Mouse (Mus musculus) midbrain, embryonic 14.5 days (tissue): ENCODE data around the gene Plcd1. TPM values are rescaled to one million over a fixed set of nuclear protein-coding genes. Genes with fewer than 3 reads are reported as not detected.

ENCODE experiments used
- ATAC-seq: fragments of 200-750 bp; cut with Nextera tagmentation; 2 replicates; pipeline ENCODE4 v1.8.0; 2017; ENCODE audit warnings: moderate number of reproducible peaks, moderate library complexity; ENCODE audit not compliant: low FRiP score, low TSS enrichment
- DNase-seq: peaks from one replicate; pipeline ENCODE4 v3.0.0-alpha.2; 2015
- H3K27ac ChIP-seq: fragments of 300-500 bp; sonication (generic); replicated peaks from 2 replicates; pipeline ENCODE4 v1.5.1; 2014; ENCODE audit warnings: mild to moderate bottlenecking, low read depth, low read length, moderate library complexity
- H3K27me3 ChIP-seq: fragments of 300-500 bp; sonication (generic); 2 replicates; pipeline ENCODE4 v1.6.1; 2014; ENCODE audit warnings: low read length, control low read depth, mixed read lengths; ENCODE audit not compliant: control insufficient read depth, insufficient read depth
- H3K36me3 ChIP-seq: fragments of 300-500 bp; sonication (generic); 2 replicates; pipeline ENCODE4 v1.6.1; 2014; ENCODE audit warnings: low read length, control low read depth; ENCODE audit not compliant: control insufficient read depth, insufficient read depth
- H3K4me1 ChIP-seq: fragments of 300-500 bp; sonication (generic); 2 replicates; pipeline ENCODE4 v1.6.1; 2014; ENCODE audit warnings: mild to moderate bottlenecking, antibody characterized with exemption, low read length, control low read depth; ENCODE audit not compliant: control insufficient read depth, insufficient read depth
- H3K4me2 ChIP-seq: fragments of 300-500 bp; sonication (generic); 2 replicates; pipeline ENCODE4 v1.6.1; 2014; ENCODE audit warnings: mild to moderate bottlenecking, low read length, moderate library complexity
- H3K4me3 ChIP-seq: fragments of 300-500 bp; sonication (generic); replicated peaks from 2 replicates; pipeline ENCODE4 v1.5.1; 2014; ENCODE audit warnings: low read depth, low read length
- H3K9ac ChIP-seq: fragments of 300-500 bp; sonication (generic); replicated peaks from 2 replicates; pipeline ENCODE4 v1.6.1; 2014; ENCODE audit warnings: mild to moderate bottlenecking, low read length, moderate library complexity
- H3K9me3 ChIP-seq: fragments of 300-500 bp; sonication (generic); 2 replicates; pipeline ENCODE4 v1.6.1; 2016; ENCODE audit warnings: low read length, control low read depth, mixed read lengths; ENCODE audit not compliant: control insufficient read depth
- WGBS: fragments of 180-500 bp; shearing (Covaris S2); extraction: QIAGEN DNeasy Blood & Tissue Kit; methylation state at CpG from one replicate; pipeline ENCODE4 v1.1.7; 2014; 5-methylcytosine and 5-hydroxymethylcytosine counted together
- polyA plus RNA-seq: library from polyadenylated mRNA; unstranded; fragments of >200 nt; fragmentation: Nextera tagmentation; extraction: Ambion mirVana; gene quantifications from 2 replicates; pipeline ENCODE4 v1.2.1, GENCODE M21; 2014

Plcd1 gene
- polyA plus RNA-seq, 1 experiment from 2014 or later = 17.0 TPM

GRCm38 (mm10) chr9:119051158-119051557, 42.1 kb downstream of the Plcd1 start:
- H3K9ac ChIP-seq = no peak overlapping the region
- DNase-seq (no peak), ATAC-seq (no peak)
- no peak overlapping the region for H3K4me2 ChIP-seq
- no peaks in the 10 kb centered on the region for H3K36me3 ChIP-seq
- no peak overlapping the region for H3K4me3 ChIP-seq
- WGBS = 79% methylated on average over 2 of the region's 2 CpGs
- no peaks in the 10 kb centered on the region; the same call in 1 of the 2 replicates for H3K27me3 ChIP-seq
- H3K4me1 ChIP-seq = no peaks in the 10 kb centered on the region; the same call in 1 of the 2 replicates
- H3K9me3 ChIP-seq = no peaks in the 10 kb centered on the region
- no peak overlapping the region for H3K27ac ChIP-seq

DNA sequence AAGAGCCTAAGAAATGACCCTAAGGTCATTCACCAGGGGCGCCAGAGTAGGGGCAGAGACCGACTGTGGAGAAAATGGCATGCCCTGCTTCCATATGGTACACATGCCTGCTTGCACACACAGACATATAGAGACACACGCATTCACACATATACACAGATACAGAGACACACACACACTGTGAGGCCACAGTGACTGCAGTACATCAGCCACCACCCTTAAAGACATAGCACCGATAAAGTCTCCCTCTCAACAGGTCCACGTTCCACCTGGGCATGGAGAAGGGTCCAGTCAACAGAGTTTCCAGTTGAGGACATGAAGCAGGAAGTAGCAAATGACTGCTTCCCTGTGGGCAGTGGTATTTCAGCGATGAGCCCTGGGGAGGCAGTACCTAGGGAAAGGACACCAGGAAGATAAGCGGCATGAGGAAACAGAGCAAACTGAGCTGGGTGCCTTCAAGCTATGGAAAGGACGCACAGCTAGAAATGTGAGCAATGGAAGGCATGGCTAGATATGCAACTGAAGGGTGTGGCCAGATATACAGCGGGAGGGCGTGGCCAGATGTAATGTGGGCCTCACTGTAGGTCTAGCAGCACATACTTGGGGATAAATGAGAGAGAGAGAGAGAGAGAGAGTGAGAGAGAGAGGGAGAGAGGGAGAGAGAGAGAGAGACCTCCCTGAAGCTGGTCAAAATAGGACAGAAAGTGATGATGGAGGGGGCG, 45.0 kb downstream of the Plcd1 start:
- no peak for ATAC-seq
- H3K27ac ChIP-seq = no peak overlapping the region
- H3K9ac ChIP-seq = no peak overlapping the region
- 80% methylated on average over 11 of the region's 11 CpGs for WGBS
- no peak for DNase-seq
- H3K4me3 ChIP-seq = no peak overlapping the region
- H3K4me2 ChIP-seq = no peak overlapping the region
- no peaks in the 10 kb centered on the region for H3K36me3 ChIP-seq
- no peaks in the 10 kb centered on the region; the same call in 1 of the 2 replicates for H3K4me1 ChIP-seq
- H3K27me3 ChIP-seq = no peaks in the 10 kb centered on the region
- H3K9me3 ChIP-seq = no peaks in the 10 kb centered on the region

DNA sequence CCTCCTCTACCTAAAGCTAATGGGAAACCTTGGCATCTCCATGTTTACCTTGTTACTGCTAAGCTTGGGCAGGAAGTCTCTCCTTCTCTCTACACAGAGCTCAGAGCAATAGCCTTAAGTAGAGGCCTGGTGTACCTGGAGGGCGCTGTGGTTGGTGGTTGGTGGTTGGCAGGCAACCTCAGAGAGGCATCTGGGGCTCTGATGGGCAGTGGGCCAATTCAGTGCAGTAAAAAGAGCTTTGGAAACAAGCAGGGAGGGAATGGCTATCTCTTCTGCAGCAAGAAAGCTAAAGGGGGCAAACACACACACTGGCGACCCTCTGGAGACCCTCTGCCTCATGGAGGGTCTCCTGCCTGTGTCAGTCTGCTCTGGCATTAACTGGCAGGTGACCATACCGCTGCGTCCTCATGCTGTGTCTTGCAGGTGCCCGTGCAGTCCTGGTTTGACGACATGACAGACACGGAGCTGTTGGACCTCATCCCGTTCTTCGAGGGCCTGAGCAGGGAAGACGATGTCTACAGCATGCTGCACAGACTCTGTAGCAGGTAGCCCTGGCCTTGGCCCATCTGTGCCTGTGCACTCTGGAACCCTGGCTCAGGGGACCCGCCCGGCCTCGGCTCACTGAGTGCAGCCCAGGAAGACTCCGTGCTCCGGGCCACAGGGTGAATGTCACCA, 53.1 kb downstream of the Plcd1 start:
- Histone ChIP-seq H3K27me3 (no peaks in the 10 kb centered on the region), H3K27ac (no peak overlapping the region), H3K4me2 (no peak overlapping the region), H3K4me3 (no peak overlapping the region), H3K4me1 (no peaks in the 10 kb centered on the region), H3K9me3 (no peaks in the 10 kb centered on the region), H3K9ac (no peak overlapping the region), H3K36me3 (no peaks in the 10 kb centered on the region)
- 92% methylated on average over 15 of the region's 15 CpGs for WGBS
- DNase-seq (no peak), ATAC-seq (no peak)

DNA sequence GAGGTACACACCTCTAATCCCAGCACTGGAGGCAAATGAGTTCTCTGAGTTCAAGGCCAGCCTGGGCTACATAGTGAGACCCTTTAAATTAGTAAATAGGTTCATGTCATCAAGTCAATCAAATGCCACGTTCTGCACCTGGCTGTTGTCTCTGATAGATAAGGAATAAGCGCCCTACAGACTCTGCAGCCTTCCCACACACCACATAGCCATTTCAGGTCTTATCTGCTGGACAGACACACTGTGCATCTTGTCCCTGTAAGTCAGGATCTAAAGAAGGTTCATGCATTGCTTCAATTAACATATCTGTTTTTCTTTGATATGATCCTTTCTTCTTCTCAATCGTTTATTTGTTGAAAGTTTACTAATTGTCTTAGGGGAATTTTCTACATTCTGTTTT, 54.7 kb downstream of the Plcd1 start:
- 89% methylated on average over 3 of the region's 3 CpGs for WGBS

DNA sequence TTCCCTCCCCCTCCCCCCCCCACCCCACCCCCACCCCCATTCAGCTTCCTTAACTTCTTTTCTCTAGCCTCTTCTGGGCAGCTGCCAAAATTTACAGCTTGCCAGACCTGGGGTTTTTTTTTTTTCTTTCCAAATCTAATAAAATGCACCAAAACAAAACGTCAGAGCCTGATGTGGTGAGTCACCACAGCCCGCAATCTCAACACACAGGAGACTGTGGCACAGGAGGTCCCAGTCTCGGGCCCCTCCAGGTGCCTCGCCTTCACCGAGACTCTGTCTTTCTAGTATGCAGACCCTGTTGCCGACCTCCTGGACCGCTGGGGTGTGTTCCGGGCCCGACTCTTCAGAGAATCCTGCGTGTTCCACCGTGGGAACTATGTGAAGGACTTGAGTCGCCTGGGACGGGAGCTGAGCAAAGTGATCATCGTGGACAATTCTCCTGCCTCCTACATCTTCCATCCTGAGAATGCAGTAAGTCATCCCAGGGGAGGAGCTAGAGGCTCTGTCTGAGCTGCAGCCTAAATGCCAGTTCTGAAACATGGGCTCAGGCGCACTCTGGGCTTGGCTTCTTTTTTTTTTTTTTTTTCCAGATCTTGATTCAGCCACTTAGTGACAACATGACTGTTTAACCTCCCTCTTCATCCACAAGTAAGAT, 56.1 kb downstream of the Plcd1 start:
- Histone ChIP-seq H3K27me3 (no peaks in the 10 kb centered on the region), H3K27ac (no peak overlapping the region), H3K9me3 (no peaks in the 10 kb centered on the region), H3K9ac (no peak overlapping the region), H3K4me1 (peaks cover 25% of the 10 kb centered on the region), H3K4me3 (no peak overlapping the region), H3K4me2 (no peak overlapping the region), H3K36me3 (no peaks in the 10 kb centered on the region)
- DNase-seq (peak; percentile 42), ATAC-seq (no peak)
- 80% methylated on average over 15 of the region's 15 CpGs for WGBS

More for the DNA sequence above, 54.7 kb downstream of the Plcd1 start:
- Histone ChIP-seq H3K27me3 (no peaks in the 10 kb centered on the region), H3K4me3 (no peak overlapping the region), H3K27ac (no peak overlapping the region), H3K4me1 (peaks cover 12% of the 10 kb centered on the region), H3K36me3 (no peaks in the 10 kb centered on the region), H3K9me3 (no peaks in the 10 kb centered on the region), H3K9ac (no peak overlapping the region), H3K4me2 (no peak overlapping the region)
- DNase-seq (no peak), ATAC-seq (no peak)

- no peak overlapping the region for H3K4me3 ChIP-seq
- H3K27me3 ChIP-seq = no peaks in the 10 kb centered on the region
- H3K4me2 ChIP-seq = no peak overlapping the region
- 76% methylated on average over 7 of the region's 7 CpGs for WGBS
- H3K36me3 ChIP-seq = no peaks in the 10 kb centered on the region
- H3K27ac ChIP-seq = no peak overlapping the region
- H3K9me3 ChIP-seq = no peaks in the 10 kb centered on the region
- H3K9ac ChIP-seq = no peak overlapping the region
- DNase-seq = no peak
- H3K4me1 ChIP-seq = peaks cover 28% of the 10 kb centered on the region
- ATAC-seq = no peak
These were observed 57.5 kb downstream of the Plcd1 start for GRCm38 (mm10) chr9:119035836-119036235.

GRCm38 (mm10) chr9:119034676-119035665, 58.3 kb downstream of the Plcd1 start:
- Histone ChIP-seq H3K9me3 (no peaks in the 10 kb centered on the region), H3K36me3 (no peaks in the 10 kb centered on the region), H3K27me3 (no peaks in the 10 kb centered on the region), H3K9ac (no peak overlapping the region), H3K4me2 (no peak overlapping the region), H3K4me1 (peaks cover 28% of the 10 kb centered on the region), H3K4me3 (no peak overlapping the region), H3K27ac (peak overlapping the region; percentile 13; the same call in 1 of the 2 replicates)
- ATAC-seq (peak; percentile 31; the same call in 1 of the 2 replicates), DNase-seq (peak; percentile 61)
- 37% methylated on average over 29 of the region's 29 CpGs for WGBS

GRCm38 (mm10) chr9:119034069-119034468, 59.2 kb downstream of the Plcd1 start:
- WGBS = 66% methylated on average over 8 of the region's 8 CpGs
- no peak overlapping the region for H3K9ac ChIP-seq
- DNase-seq (peak; percentile 28), ATAC-seq (no peak)
- no peaks in the 10 kb centered on the region for H3K9me3 ChIP-seq
- H3K27ac ChIP-seq = peak overlapping the region; percentile 64; the same call in 1 of the 2 replicates
- H3K4me3 ChIP-seq = no peak overlapping the region
- H3K4me2 ChIP-seq = no peak overlapping the region
- no peaks in the 10 kb centered on the region for H3K27me3 ChIP-seq
- no peaks in the 10 kb centered on the region for H3K36me3 ChIP-seq
- H3K4me1 ChIP-seq = peaks cover 28% of the 10 kb centered on the region
